Mouse (Mus musculus) thymus, postnatal 25 days (tissue): ENCODE results near the gene Rnf38.

Experiments used
- DNase-seq: peaks from one replicate; pipeline ENCODE4 v3.0.0; 2022

Rnf38 gene

DNA sequence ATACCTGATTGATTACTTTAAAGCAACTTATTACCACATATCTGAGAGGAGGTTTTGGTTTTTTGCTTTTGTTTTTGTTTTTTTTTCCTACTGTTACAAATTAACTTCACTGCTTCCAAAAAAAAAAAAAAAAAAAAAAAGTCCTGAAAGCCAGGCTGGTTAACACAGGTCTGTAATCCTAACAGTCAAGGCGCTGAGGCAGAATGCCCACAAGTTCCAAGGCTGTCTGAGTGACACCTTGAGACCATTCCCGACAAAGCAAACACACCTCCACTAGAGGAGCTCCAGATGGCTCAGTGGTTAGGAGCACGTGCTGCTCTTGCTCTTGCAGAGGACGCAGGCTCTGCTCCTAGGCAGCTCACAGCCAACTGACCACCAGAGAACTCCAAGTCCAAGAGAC, 10.1 kb downstream of the Rnf38 start:
- no peak for DNase-seq

DNA sequence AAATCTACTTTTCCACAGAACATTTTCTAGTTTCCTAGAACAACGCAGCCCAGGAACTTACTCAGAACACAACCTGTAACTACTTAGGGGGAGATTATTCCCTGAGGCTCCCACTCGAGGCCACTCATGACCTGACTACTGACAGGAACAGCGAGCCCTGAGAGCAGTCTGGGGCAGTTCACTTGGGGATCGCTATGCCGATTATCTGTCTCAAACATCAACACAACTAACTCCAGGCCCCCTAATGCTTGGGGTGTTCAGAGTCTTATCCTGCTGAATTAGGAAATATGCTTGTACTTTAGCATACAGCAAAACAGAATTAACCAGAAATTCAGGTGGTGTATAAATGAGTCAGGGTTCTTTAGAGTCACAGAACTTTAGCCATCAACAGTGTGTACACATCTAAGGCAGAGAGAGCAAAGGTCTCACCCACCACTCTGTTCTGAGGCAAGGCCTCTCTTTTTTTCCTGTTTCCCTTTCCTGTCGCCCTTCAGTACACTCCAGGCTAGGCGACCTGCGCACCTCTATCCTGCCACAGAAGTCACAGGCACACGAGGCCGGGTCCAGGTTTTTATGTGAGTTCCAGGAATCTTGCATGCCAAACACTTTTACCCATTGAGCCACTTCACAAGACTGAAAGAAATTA, 16.7 kb downstream of the Rnf38 start:
- DNase-seq: no peak

DNA sequence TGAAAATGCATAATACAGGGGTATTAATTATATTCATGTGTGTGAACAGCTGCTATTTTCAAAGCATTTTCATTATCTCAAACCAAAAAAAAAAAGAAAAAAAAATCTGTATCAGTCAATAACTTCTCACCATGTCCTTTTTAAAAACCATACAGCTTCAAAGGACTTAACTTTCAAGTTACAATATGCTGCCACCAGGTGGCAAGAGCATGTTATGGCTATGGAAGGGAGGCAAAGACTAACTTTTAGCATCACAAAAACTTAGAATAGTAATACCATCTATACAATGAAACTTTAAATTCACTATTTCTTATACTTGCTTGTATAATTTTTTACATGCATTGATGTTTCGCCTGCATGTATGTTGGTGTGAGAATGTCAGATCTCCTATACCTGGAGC, 33.6 kb downstream of the Rnf38 start:
- peak; percentile 41 for DNase-seq

DNA sequence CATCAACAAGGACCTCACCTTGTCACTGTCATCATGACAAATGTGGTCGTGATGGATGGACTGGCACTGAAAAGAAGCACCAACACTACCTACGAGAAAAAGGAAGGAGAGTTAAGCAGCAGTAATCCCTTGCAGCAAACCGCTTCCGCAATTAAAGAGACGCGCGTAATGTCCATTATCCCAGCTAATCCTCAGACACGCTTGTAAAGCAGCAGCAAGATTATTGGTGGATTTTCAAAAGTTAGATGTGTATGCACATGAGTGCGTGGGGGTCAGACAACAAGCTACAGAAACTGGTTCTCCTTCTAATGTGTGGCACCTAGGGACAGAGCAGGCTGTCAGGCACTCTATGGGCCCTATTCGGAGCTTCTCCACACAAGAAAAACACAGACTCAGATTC, 46.2 kb downstream of the Rnf38 start:
- DNase-seq: no peak

DNA sequence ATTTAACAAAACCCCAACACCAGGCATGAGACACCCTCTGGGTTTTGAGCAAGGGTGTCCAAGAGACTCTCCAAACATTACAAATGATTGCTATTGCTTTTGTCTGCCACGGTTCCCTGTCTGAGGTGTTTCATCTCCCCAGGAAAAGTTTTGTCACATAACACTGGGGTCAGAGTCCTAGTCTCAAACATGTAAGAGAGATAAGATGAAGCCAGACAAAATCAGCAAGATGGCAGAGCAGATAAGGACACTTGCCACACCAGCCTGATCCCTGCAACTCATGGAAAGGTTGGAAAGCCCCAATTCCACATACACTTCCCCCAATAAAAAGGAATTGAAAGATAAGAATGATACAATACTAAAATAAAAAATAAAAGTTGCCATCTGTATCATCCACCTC, 49.7 kb downstream of the Rnf38 start:
- no peak for DNase-seq

DNA sequence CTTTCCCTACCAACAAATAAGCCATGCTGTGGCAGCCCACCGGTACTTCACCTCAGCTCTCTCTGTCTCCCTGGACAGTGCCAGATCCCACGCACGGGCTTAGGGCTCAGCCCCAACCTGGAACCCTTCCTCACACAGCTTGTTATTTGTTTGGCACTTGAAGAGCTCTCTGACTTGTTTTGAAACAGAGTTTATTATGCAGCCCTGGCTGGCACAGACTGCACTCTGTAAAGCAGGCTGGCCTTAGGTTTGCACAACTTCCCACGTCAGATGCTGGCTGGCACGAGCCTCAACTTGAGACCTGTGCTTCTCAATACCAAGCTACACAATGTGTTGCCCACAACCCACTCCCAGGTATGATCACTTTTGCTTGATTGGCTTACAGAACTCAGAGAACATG, 53.8 kb downstream of the Rnf38 start:
- DNase-seq: no peak

DNA sequence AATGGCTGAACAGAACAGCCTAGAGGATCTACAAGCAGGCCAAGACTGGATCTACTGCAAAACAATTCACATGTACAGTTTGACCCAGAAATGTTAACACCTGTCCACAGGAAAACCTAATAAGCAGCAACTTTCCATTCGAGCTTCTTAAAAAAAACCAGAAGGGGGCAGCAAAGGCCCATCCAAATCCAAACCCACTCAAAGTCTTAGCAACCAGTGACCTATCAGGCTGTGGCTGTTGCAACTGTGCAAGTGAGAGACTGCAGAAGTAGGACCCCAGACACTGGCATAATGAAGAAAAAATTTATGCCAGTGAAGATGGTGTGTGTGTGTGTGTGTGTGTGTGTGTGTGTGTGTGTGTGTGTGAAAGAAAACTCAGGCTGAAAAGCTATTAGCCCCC, 60.4 kb downstream of the Rnf38 start:
- peak; percentile 60 for DNase-seq

DNA sequence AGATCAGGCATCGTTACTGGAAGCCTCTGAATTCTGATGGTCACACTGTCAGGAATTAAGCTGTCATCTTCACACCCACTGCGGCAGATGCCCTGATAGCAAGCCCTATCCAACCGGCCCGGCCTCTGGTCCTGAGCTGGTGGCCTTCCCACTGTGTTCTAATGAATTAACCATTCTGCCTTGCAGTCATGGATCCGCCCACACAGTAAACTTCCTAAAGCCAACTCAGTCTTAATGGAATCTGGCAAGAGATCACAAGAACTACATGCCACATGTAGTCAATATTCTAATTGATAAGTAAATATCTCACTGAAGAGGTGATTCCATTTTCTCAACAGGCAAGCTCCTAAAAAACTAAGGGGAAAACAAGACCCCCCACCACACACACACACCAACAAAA, 60.9 kb downstream of the Rnf38 start:
- no peak for DNase-seq

DNA sequence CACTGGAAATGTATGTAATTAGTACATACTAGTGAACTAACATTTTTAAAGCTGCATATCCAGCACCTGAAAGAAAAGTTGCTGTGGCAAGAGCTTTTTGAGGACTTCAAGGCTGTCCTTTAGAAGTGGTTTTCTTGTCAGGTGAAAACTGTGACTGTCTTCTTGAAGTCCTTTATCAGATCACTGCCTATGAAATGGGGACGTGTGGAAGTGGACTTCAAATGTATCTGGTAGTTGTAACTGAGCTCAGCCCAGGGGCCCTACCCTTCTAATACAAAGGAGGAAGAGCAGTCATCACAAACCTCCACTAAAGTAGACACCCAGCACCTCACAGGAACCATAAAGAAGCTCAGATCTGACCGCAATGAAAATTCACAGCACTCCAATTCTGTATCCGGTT, 63.7 kb downstream of the Rnf38 start:
- DNase-seq: peak; percentile 14

DNA sequence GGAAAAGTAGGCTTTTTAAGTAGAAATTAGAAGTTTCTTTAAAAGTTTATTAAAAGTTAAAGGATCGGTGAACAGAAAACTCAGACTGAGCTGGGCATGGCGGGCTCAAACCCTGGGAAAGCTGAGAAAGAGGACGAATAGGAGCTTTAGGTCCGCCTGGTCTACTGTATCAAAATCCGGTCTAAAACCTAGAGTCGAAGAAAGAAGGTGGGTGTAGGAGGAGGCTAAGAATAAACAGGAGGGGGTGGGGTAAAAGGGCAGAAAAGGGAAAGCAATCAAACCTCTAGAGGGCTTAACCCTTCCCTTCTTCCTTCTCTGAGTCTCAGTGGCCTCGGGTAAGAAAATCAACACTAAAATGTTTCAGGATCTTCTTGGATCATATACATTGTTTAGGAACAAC, 64.8 kb downstream of the Rnf38 start:
- DNase-seq: peak; percentile 37

DNA sequence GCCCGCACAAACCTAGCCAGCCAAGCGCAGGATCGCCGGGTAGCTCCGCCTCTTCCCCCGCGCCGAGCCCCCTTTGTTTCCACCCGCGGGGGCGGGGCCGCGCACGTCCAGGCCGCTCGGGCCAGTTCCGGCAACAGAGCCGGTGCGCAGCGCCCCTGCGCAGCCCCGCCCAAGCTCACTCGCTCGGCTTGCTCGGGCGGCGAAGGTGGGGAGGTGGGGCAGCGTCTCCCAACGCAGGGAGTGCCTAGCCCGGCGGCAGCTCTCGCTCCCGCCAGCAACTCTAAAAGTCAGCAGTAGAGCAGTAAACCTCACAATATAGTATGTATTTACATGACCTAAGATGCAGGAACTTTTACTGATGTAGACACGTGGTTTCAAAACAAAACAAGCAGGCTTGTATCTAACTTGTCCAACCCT, 65.3 kb downstream of the Rnf38 start:
- peak; percentile 98 for DNase-seq

DNA sequence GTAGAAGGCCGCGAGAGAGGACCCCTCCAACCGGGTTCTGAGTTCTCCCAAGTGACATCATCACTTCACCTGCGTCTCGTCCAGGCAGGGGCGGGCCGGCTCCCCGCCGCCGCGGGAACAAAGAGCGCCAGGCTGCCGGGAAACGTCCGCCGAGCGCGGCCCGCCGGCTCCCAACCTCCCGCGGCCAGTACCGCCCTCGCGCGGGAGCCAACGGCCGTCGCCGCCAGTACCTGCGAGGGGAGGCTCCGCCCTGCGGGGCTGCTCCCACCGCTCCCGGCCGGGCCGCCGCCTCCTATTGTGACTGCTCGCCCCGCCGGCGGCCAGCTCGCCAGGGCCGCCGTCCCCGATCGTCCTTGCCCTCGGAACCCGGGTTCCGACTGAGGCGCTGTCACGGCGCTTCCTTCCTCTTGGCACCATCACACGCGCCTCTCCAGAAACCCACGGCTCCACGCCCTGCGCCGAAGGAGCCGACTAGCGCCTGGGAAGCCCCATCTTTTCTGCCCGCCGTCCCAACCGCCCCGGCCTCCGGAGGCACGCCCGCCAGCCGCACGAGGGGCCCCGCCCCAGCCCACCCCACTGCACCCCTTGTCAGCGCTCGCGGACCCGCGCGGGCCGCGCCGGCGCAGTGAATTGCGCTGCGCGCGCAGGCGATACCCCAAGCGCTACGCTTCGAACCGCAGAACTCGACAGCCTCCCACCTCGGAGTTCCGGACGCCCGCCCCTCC, 66.0 kb downstream of the Rnf38 start:
- DNase-seq: peak; percentile 92

DNA sequence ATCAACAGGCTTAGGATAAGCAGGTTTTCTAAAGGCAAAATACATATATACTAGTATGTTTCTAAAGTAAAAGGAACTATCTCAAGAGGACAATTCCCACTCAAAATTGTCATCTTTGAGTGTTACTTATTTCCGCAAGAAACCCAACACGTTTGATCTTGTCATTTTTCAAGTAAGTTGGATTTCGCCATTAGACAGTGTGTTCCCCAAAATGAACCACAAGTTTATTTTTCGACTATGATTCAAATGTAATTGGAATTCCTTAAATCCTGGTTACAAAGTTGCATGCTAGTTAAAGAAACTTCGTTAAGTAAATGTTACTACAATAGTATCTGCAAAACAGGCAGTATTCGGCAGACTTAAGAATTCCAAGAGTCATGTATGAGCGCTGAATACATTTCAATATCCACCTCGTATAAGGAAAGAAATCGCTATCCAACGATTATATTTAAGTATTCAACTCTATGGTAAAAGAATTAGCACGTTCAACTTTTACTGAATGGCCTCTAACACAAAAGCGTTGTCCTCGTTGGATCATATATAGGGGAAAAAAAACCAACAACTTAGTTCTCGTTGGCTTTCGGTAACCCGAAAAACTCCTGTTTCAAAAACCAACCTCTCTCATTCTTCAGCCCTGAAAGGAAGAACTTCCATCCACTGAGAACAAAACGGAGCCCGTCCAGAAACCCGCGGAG, 66.7 kb downstream of the Rnf38 start:
- DNase-seq: no peak

DNA sequence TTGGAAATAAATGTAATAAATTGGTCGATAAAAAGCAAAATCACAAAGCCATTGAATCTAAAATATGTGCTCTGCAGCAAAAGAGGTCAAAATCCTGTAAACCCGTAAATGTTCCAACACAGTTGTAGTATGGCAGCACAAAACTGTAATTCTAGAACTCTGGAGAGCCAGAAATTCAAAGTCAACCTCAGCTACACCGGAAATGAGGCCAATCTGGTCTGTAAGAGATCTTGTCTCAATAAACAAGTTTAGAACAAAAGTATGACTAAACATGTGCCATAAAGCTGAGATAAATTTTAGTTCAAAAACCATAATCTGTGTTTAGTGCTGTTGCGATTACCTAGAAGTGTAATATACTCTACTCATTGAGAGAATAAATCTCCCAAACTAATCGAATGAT, 69.0 kb downstream of the Rnf38 start:
- no peak for DNase-seq

DNA sequence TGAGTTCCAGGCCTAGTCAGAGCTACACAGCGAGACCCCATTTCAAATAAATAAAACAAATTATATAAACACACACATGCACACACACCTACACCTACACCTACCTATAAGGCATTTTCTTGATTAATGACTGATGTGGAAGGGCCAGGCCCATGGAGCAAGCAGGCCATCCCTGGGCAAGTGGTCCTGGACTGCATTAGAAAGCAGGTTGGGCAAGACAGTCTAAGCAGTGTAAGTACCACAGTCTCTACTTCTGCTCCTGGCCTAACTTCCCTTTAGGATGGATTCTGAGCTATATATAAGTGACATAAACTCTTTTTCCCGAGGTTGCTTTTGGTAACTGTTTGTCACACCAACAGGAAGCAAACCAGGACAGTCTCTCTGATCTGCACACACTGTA, 70.6 kb downstream of the Rnf38 start:
- no peak for DNase-seq

DNA sequence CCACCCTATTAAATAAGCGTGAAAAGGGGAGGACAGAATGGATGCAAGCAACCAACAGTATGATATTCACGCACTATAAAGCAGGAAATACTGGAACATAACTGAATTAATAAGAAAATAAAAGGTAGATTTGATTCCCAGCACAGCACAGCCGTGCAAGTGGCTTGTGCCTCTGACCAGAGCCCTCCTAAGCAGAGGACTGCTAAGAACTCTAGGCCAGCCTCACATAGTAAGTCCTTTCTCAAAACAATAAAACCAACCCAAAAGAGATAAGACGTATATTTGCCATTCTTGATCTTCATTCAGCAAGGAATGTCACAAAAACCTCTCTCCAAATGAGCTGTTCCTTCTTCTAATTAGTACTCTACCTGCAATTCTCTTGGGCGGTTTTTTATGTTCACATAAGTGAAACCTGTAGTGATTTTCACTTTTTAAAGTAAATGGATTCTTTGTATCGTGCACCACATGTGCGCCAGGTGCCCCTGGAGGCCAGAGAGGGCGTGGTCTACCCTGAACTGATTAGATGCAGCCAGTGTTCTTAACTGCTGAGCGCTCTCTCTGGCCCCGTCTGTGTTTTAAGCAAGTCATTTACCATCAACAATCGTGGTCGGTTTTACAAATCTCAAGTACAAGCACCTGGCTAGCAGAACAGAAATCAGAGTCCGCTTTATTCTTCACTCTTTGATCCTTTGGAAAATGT, 72.4 kb downstream of the Rnf38 start:
- no peak for DNase-seq

DNA sequence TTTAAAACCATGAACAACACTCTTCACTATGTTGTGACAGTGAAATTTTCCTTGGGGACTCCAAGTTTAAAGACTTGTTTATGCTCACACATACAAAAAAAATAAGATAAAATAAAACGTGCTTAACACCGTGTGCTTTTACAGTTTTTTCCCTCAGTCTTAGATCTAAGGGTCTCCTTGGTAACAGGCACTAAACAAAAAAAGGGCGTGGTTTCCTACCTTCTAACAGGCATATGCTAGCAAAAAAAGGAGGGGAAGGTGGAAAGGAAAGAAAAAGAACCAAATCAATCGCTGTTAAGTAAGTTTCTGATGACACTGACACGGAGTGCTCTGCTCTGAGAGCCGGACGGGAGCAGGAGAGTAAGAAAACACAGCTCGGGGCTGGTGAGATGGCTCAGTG, 73.8 kb downstream of the Rnf38 start:
- no peak for DNase-seq

DNA sequence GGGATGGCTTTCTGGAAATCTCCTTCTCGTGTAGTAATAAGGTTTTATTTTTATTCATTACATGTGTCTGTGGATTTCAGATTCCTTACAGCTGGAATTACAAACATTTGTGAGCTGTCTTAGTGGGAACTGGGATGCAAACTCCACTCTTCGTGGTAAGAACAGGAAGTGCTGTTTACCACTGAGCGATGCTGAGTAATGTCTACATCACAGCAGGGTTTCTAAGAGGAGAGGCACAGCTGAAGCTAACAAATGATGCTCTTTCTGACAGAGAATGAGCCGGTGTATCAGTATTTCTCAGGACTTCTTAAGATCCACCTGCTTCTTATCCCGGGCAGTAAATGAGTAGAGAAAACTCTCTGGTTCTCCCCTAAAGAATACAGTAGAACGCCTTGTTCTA, 77.1 kb downstream of the Rnf38 start:
- DNase-seq: no peak

DNA sequence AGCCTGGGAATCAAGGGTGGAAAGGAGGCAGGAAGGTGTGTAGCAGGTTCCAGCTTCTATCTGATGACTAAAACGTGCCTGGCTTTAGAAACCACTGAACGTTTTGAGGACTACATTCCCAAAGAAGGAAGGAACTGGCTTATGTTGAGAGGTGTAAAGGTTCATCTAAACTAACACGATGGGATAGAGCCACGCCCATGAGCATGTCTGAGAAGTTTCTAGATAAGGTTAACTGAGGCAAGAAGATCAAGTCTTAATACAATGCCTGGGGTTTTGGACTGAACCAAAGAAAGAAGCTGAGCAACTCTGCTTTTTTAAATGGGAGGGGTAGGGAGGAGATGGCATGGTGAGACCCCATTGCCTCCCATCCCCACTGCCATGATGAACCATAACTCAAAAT, 78.7 kb downstream of the Rnf38 start:
- DNase-seq: no peak

DNA sequence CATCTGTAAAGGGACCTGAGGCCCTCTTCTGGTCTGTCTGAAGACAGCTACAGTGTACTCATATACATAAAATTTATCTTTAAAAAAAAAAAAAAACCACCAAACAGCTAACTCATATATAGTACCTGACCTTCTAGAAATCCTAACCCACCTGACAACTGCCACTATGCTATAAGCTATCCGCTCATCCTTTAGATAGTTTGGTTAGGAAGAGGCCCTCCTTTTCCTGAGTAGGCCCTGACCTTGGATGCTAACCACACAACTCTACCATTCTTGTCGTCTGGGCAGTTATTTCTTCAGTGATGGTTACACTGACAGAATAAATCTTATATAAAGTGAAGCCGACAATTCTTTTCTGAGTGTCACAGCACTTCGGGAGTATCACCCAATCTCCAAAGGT, 80.7 kb downstream of the Rnf38 start:
- no peak for DNase-seq

DNA sequence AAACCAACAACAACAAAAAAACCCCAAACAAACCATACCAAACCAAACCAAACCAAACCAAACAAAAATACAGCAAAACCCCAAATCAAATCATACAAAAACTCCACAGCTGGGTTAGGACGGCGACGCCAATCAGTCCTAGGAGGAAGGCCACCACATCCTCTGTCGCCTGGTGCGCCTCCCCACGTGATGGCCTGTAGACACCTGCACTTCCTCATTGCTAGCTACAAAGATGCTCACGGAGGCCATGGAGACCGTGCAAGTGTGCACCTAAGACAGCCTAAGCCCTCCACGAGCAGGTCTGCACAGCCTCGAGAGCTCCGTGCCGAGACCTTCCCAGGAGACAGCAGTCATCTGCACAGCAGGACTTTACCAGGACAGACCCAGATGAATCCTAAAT, 106.8 kb downstream of the Rnf38 start:
- peak; percentile 49 for DNase-seq

DNA sequence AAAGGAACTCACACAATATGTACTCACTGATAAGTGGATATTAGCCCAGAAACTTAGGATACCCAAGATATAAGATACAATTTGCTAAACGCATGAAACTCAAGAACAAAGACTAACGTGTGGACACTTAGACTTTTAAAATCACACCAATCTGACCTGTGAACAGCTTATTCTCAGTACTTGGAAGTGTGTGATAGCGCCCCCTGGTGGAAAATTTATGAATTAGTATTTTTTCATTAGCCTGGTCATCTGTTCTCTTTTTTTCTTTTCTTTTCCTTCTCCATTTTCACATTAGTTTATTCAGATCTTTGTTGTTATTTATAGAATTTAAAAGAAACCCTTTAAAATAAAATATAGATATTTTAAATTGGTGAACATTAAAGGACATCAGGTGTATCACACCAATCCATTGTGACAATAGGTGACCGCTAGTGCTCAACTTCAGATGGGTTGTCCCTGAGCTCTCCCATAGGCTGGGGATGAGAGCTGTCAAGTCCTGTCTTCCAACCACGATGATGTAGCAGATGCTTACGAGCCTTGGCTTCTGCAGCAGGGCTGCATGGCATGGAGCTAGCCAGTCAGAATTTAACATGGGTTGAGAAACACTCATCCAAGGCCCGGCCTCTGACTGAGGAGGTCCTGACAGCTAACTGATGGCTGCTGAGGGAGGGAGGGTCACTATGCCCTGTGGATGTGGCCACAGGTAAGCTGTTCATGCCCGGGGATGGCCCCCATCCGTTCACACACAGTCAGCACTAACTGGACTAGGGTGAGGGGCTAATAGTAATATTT, 114.0 kb downstream of the Rnf38 start:
- DNase-seq: no peak

DNA sequence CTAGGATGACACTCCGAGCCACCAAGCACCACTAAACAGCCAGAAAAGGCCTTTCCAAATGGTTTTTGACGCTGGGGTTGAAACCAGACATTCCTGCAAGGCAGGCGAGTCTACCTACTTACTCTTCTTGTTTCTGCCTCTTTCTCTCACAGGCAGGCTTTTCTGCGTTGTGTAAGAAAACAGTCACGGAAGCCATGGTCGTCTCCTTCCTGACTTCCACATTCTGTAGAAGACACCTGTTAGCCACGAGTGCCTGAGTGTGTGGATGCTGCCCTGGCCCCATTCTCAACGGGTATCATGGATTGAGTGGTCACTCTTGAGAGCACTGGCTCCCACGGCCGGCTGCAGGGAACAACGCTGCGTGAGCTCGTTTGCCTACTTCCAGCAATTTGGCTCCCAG, 118.5 kb downstream of the Rnf38 start:
- DNase-seq: no peak
